Mouse (Mus musculus): ENCODE measurements at regions not wholly inside any gene's neighbourhood (a gene's known extent, or its start where the extent isn't known, plus 50 kb on each side); places are given as distances from the start of the nearest gene placed in this dataset.

DNA sequence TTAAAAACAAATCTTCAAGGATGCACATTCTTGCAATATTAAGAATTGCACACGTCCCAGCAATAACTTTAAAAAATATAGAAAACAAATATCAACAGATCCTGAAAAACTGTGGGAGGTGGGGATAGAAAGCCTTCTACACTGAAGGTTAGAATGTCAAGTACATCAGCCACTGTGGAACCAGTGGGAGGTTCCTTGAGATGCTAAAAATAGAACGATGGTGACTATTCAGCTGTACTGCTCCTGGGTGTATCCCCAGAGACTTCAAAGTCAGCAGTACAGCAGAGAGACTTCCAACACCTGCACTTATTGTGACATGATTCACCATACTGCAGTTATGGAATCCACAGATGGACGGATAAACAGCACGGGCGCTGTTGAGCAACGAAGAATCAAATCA lies 524.7 kb upstream of the Gm19410 start:
- no peak overlapping the region for H3K9ac ChIP-seq (ENCODE audit: low read length)
- H3K4me2 ChIP-seq (ENCODE audit: low read depth, severe bottlenecking) = no peak overlapping the region
- no peak for DNase-seq (ENCODE audit: low spot score)
- no peaks in the 10 kb centered on the region for H3K9me3 ChIP-seq (ENCODE audit: control insufficient read depth, low read length)
- no peak for ATAC-seq (ENCODE audit: insufficient number of reproducible peaks, low FRiP score, low TSS enrichment, low read depth)
- no peaks in the 10 kb centered on the region for H3K36me3 ChIP-seq (ENCODE audit: control insufficient read depth, insufficient read depth, low read length)
- no peak overlapping the region for H3K4me3 ChIP-seq (ENCODE audit: low read depth, low read length)
- H3K27me3 ChIP-seq (ENCODE audit: control insufficient read depth, insufficient read depth, low read length) = no peaks in the 10 kb centered on the region
- WGBS = 94% methylated on average over 6 of the region's 6 CpGs
- H3K27ac ChIP-seq (replicated peaks; ENCODE audit: low read depth, low read length) = no peak overlapping the region
- H3K4me1 ChIP-seq (ENCODE audit: control insufficient read depth, insufficient read depth, low read length) = no peaks in the 10 kb centered on the region

DNA sequence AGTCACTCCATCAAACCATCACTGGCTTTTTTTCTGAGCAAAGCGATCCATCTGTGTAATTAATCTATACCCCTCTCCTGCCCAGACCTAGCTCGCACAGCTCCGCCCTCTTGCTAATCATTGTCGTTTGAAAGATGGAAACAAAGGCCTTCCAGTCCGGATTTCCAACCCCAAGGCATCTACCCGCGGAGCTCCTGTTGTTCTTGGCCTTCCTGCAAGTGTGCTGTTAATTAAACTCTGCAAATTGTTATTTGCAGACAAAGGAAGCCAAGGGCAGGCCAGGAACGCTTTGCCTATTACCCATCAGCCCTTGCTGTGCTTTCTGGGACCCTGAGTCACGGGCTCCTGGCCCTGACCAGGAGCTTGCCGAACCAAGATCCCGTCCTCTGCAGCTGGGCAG lies 522.0 kb upstream of the Gm19410 start:
- no peak overlapping the region for H3K4me2 ChIP-seq (ENCODE audit: low read depth, severe bottlenecking)
- 55% methylated on average over 11 of the region's 11 CpGs for WGBS
- H3K9me3 ChIP-seq (ENCODE audit: control insufficient read depth, low read length) = no peaks in the 10 kb centered on the region
- H3K27ac ChIP-seq (replicated peaks; ENCODE audit: low read depth, low read length) = no peak overlapping the region
- ATAC-seq (ENCODE audit: insufficient number of reproducible peaks, low FRiP score, low TSS enrichment, low read depth) (no peak), DNase-seq (ENCODE audit: low spot score) (no peak)
- no peaks in the 10 kb centered on the region for H3K36me3 ChIP-seq (ENCODE audit: control insufficient read depth, insufficient read depth, low read length)
- no peaks in the 10 kb centered on the region for H3K4me1 ChIP-seq (ENCODE audit: control insufficient read depth, insufficient read depth, low read length)
- no peak overlapping the region for H3K4me3 ChIP-seq (ENCODE audit: low read depth, low read length)
- H3K9ac ChIP-seq (ENCODE audit: low read length) = no peak overlapping the region
- no peaks in the 10 kb centered on the region for H3K27me3 ChIP-seq (ENCODE audit: control insufficient read depth, insufficient read depth, low read length)

DNA sequence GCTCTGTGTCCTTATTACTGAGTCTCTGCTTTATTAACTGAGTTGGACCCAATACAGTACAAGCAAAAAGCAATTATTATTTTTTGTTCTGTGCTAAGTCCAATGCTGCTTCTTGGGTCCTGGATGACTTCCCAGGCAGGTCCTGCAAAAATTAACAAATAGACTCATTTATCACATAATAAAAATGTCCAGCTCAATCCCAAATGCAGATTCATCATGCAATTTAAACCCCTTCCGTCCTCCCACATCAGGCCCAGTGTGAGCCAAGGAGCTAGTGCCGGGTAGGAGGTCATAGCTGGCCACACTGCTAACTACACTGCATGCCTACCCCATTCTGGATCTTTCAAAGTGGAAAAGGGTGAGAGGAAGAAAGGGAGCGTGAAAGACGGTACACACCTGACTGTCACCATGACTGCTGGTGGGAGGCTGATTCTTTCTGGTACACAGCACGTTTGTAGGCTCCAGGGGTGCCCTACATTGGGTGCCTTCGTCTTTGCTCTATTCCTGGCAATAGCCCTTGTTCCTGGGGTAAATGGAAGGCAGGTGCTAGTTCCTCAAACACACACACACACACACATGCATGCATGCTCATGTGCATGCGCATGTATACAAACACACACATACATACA lies 515.7 kb upstream of the Gm19410 start:
- DNase-seq (ENCODE audit: low spot score) = no peak
- Histone ChIP-seq H3K36me3 (ENCODE audit: control insufficient read depth, insufficient read depth, low read length) (no peaks in the 10 kb centered on the region), H3K4me1 (ENCODE audit: control insufficient read depth, insufficient read depth, low read length) (no peaks in the 10 kb centered on the region), H3K27ac (replicated peaks; ENCODE audit: low read depth, low read length) (no peak overlapping the region), H3K9me3 (ENCODE audit: control insufficient read depth, low read length) (no peaks in the 10 kb centered on the region), H3K4me2 (ENCODE audit: low read depth, severe bottlenecking) (no peak overlapping the region), H3K9ac (ENCODE audit: low read length) (no peak overlapping the region), H3K27me3 (ENCODE audit: control insufficient read depth, insufficient read depth, low read length) (no peaks in the 10 kb centered on the region), H3K4me3 (ENCODE audit: low read depth, low read length) (no peak overlapping the region)
- no peak for ATAC-seq (ENCODE audit: insufficient number of reproducible peaks, low FRiP score, low TSS enrichment, low read depth)
- WGBS = 75% methylated on average over 7 of the region's 7 CpGs

DNA sequence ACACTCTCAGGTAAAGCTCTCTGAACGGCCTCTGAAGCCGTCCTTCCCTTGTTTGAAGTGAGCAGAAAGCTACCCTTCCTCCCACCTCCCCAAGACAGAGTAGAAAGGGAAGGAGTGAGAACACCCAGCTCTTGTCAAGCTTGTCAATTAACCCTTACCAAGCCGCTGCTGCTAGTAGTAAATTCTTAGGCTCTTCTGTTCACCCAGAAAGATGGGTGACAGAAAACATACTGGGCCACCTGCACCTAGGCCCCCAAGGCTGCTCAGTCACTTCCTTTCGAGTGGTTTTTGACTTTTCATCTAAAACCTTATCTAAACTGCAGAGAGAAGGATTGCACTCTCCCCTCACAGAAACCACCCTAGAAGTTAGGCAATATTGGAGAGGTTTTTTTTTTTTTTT lies 514.9 kb upstream of the Gm19410 start:
- H3K27ac ChIP-seq (replicated peaks; ENCODE audit: low read depth, low read length) = no peak overlapping the region
- 75% methylated on average over 4 of the region's 4 CpGs for WGBS
- H3K36me3 ChIP-seq (ENCODE audit: control insufficient read depth, insufficient read depth, low read length) = no peaks in the 10 kb centered on the region
- ATAC-seq (ENCODE audit: insufficient number of reproducible peaks, low FRiP score, low TSS enrichment, low read depth) (no peak), DNase-seq (ENCODE audit: low spot score) (no peak)
- H3K27me3 ChIP-seq (ENCODE audit: control insufficient read depth, insufficient read depth, low read length) = no peaks in the 10 kb centered on the region
- H3K4me1 ChIP-seq (ENCODE audit: control insufficient read depth, insufficient read depth, low read length) = no peaks in the 10 kb centered on the region
- H3K9ac ChIP-seq (ENCODE audit: low read length) = no peak overlapping the region
- H3K4me3 ChIP-seq (ENCODE audit: low read depth, low read length) = no peak overlapping the region
- no peaks in the 10 kb centered on the region for H3K9me3 ChIP-seq (ENCODE audit: control insufficient read depth, low read length)
- H3K4me2 ChIP-seq (ENCODE audit: low read depth, severe bottlenecking) = no peak overlapping the region

DNA sequence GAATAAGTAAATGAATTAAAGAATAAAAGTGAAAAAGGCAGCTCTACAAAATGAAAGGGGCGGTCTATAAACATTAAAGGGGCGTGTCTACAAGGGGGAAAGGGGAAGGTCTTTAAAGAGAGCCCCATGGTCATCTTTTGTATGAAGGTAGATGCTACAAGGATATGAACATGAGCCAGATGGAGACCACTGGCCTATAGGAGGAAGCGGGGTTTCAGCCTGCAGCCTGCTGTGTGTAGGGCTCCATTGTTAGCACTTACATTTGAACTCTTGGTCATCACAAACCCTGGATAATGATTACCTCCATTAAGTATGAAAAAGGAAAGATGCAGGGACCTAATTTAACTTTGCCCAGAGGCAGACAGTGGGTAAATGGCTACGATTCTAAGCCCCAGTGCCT lies 511.6 kb upstream of the Gm19410 start:
- Histone ChIP-seq H3K4me1 (ENCODE audit: control insufficient read depth, insufficient read depth, low read length) (no peaks in the 10 kb centered on the region), H3K27ac (replicated peaks; ENCODE audit: low read depth, low read length) (no peak overlapping the region), H3K9ac (ENCODE audit: low read length) (no peak overlapping the region), H3K9me3 (ENCODE audit: control insufficient read depth, low read length) (no peaks in the 10 kb centered on the region), H3K4me2 (ENCODE audit: low read depth, severe bottlenecking) (no peak overlapping the region), H3K36me3 (ENCODE audit: control insufficient read depth, insufficient read depth, low read length) (no peaks in the 10 kb centered on the region), H3K27me3 (ENCODE audit: control insufficient read depth, insufficient read depth, low read length) (no peaks in the 10 kb centered on the region), H3K4me3 (ENCODE audit: low read depth, low read length) (no peak overlapping the region)
- ATAC-seq (ENCODE audit: insufficient number of reproducible peaks, low FRiP score, low TSS enrichment, low read depth) (no peak), DNase-seq (ENCODE audit: low spot score) (no peak)
- WGBS = 91% methylated on average over 4 of the region's 4 CpGs

DNA sequence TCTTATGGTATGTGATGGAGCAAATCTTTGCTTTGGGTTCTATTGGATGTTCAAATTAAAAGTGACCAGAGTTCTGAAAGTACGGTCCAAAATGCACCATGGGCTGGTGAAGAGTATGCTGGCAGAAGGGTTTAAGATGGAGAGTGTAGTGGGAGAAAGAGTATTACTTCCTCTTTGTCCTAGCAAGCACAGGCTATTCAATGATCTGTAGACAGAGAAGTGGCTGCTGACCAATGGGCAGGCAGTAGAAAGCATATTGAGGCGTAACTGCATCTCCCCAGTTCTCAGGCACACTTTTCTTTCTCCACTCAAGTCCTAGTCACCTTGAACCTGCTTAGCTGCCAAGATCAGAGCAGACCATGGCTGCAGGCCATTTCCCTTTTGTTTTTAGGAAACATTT lies 510.3 kb upstream of the Gm19410 start:
- H3K36me3 ChIP-seq (ENCODE audit: control insufficient read depth, insufficient read depth, low read length) = no peaks in the 10 kb centered on the region
- WGBS = 81% methylated on average over 2 of the region's 2 CpGs
- no peaks in the 10 kb centered on the region for H3K4me1 ChIP-seq (ENCODE audit: control insufficient read depth, insufficient read depth, low read length)
- no peak for ATAC-seq (ENCODE audit: insufficient number of reproducible peaks, low FRiP score, low TSS enrichment, low read depth)
- no peak overlapping the region for H3K27ac ChIP-seq (replicated peaks; ENCODE audit: low read depth, low read length)
- no peak for DNase-seq (ENCODE audit: low spot score)
- H3K9ac ChIP-seq (ENCODE audit: low read length) = no peak overlapping the region
- H3K4me2 ChIP-seq (ENCODE audit: low read depth, severe bottlenecking) = no peak overlapping the region
- H3K9me3 ChIP-seq (ENCODE audit: control insufficient read depth, low read length) = no peaks in the 10 kb centered on the region
- no peak overlapping the region for H3K4me3 ChIP-seq (ENCODE audit: low read depth, low read length)
- no peaks in the 10 kb centered on the region for H3K27me3 ChIP-seq (ENCODE audit: control insufficient read depth, insufficient read depth, low read length)

DNA sequence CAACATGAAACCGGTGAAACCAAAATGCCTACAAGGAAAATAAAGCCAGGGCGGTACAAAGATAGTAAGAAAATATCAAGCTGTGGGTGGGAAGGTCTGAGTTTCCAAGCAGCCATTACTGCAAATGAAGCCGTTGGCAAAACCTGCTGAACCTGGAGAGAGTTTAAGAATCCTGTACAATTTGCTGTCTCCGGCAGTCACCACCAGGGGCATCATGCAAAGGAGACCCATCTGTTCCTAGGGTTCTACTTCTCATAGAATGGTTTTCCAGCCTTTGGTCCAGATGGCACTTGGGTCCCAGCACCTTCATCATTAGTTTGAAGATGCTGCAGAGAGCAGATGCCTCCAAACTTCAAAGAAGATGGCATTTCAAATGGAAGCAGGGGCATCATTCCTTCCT lies 508.6 kb upstream of the Gm19410 start:
- Histone ChIP-seq H3K9me3 (ENCODE audit: control insufficient read depth, low read length) (no peaks in the 10 kb centered on the region), H3K9ac (ENCODE audit: low read length) (no peak overlapping the region), H3K4me3 (ENCODE audit: low read depth, low read length) (no peak overlapping the region), H3K4me2 (ENCODE audit: low read depth, severe bottlenecking) (no peak overlapping the region), H3K27me3 (ENCODE audit: control insufficient read depth, insufficient read depth, low read length) (no peaks in the 10 kb centered on the region), H3K4me1 (ENCODE audit: control insufficient read depth, insufficient read depth, low read length) (no peaks in the 10 kb centered on the region), H3K27ac (replicated peaks; ENCODE audit: low read depth, low read length) (no peak overlapping the region), H3K36me3 (ENCODE audit: control insufficient read depth, insufficient read depth, low read length) (no peaks in the 10 kb centered on the region)
- ATAC-seq (ENCODE audit: insufficient number of reproducible peaks, low FRiP score, low TSS enrichment, low read depth) = no peak
- DNase-seq (ENCODE audit: low spot score) = no peak
- WGBS = 48% methylated on average over 4 of the region's 4 CpGs

DNA sequence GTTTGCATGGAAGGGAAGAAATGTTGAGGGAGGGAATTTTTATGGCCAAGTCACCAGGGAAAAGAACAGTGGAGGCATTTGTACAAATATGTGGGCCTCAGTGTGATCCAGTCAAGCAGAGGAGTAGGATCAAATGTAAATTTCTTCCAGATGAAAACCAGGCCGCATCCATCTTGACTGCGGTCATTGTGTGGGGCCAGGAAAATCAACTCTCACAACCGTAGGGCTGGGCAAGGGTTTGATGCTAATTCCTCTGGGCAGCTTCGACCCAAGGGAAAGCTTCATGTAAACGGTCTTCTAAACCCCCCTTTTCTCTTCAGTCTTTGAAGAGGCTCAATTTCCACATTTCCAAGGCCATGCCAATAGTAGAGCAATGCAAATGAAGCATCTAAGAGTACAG lies 497.4 kb upstream of the Gm19410 start:
- DNase-seq (ENCODE audit: low spot score) = no peak
- Histone ChIP-seq H3K9ac (ENCODE audit: low read length) (no peak overlapping the region), H3K4me3 (ENCODE audit: low read depth, low read length) (no peak overlapping the region), H3K27ac (replicated peaks; ENCODE audit: low read depth, low read length) (no peak overlapping the region), H3K4me1 (ENCODE audit: control insufficient read depth, insufficient read depth, low read length) (no peaks in the 10 kb centered on the region), H3K4me2 (ENCODE audit: low read depth, severe bottlenecking) (no peak overlapping the region), H3K27me3 (ENCODE audit: control insufficient read depth, insufficient read depth, low read length) (no peaks in the 10 kb centered on the region), H3K36me3 (ENCODE audit: control insufficient read depth, insufficient read depth, low read length) (no peaks in the 10 kb centered on the region), H3K9me3 (ENCODE audit: control insufficient read depth, low read length) (no peaks in the 10 kb centered on the region)
- ATAC-seq (ENCODE audit: insufficient number of reproducible peaks, low FRiP score, low TSS enrichment, low read depth) = no peak
- WGBS = 81% methylated on average over 5 of the region's 5 CpGs

DNA sequence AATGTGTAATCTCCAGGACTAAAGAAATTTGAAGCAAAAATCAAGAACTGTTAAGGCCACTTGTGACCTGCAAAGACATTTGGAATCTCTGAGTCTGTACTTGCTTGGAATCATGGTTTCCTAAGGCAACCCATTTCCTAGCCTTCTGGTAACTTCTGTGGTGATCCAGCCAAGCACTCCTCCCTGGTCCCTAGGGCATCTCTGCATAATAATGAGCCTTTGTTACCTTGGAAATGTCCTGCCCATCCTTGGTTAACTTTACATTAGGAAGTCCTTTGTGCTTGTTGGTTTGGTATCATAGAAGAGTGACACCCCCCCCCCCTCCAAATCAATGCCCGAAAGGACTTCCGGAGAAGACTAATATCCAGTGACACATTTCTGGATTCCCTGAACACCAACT lies 496.6 kb upstream of the Gm19410 start:
- H3K4me1 ChIP-seq (ENCODE audit: control insufficient read depth, insufficient read depth, low read length) = no peaks in the 10 kb centered on the region
- H3K4me2 ChIP-seq (ENCODE audit: low read depth, severe bottlenecking) = no peak overlapping the region
- H3K36me3 ChIP-seq (ENCODE audit: control insufficient read depth, insufficient read depth, low read length) = no peaks in the 10 kb centered on the region
- no peak overlapping the region for H3K4me3 ChIP-seq (ENCODE audit: low read depth, low read length)
- no peaks in the 10 kb centered on the region for H3K27me3 ChIP-seq (ENCODE audit: control insufficient read depth, insufficient read depth, low read length)
- ATAC-seq (ENCODE audit: insufficient number of reproducible peaks, low FRiP score, low TSS enrichment, low read depth) (no peak), DNase-seq (ENCODE audit: low spot score) (no peak)
- H3K9me3 ChIP-seq (ENCODE audit: control insufficient read depth, low read length) = no peaks in the 10 kb centered on the region
- no peak overlapping the region for H3K9ac ChIP-seq (ENCODE audit: low read length)
- 91% methylated on average over 2 of the region's 2 CpGs for WGBS
- no peak overlapping the region for H3K27ac ChIP-seq (replicated peaks; ENCODE audit: low read depth, low read length)

Data from limb, embryonic 11.5 days (tissue).